Mouse (Mus musculus): ENCODE results near the gene Fads1. TPM values are rescaled to one million over a fixed set of nuclear protein-coding genes. Genes with fewer than 3 reads are reported as not detected.

The Fads1 gene
- polyA plus RNA-seq, 1 experiment = 56.8 TPM

DNA sequence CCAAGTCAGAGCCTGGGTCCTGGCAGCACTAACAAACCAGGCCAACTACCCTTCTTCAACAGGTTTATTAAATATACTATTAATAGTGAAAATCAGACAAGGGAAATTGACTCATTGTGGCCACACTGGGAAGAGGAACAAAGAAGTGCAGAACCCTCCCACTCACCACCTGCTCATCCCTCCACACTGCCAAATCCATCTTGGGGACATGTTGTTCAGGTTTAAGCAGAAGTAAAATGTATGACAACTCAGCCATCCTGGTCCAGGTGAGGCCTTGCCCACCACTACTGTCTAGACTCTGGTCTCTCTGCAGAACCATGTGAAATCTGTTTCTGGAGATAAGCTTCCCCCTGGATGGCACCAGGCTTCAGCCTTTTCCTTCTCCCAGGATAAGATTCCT is 10.8 kb upstream of the Fads1 start:
- Histone ChIP-seq H3K4me1 (ENCODE audit: control insufficient read depth, insufficient read depth, low read length) (no peaks in the 10 kb centered on the region), H3K27ac (ENCODE audit: insufficient read depth, low read length) (no peak overlapping the region), H3K9me3 (replicated peaks; ENCODE audit: control insufficient read depth, insufficient read depth, low read length, poor library complexity, severe bottlenecking) (no peaks in the 10 kb centered on the region), H3K27me3 (ENCODE audit: control insufficient read depth, insufficient read depth, low read length, poor library complexity, severe bottlenecking) (no peaks in the 10 kb centered on the region), H3K9ac (ENCODE audit: low read depth, poor library complexity, severe bottlenecking) (no peak overlapping the region), H3K4me3 (ENCODE audit: low read depth, low read length) (no peak overlapping the region), H3K36me3 (ENCODE audit: control insufficient read depth, insufficient read depth, low read length, poor library complexity, severe bottlenecking) (no peaks in the 10 kb centered on the region)
- TF ChIP-seq EP300 (IDR thresholded peaks at IDR 0.05; ENCODE audit: insufficient read depth, low read depth, low read length) = no peak
- TF ChIP-seq CTCF (IDR thresholded peaks at IDR 0.05; ENCODE audit: low read depth, low read length) = no peak
- TF ChIP-seq POLR2A (IDR thresholded peaks at IDR 0.05; ENCODE audit: insufficient read depth, low read length) = no peak

DNA sequence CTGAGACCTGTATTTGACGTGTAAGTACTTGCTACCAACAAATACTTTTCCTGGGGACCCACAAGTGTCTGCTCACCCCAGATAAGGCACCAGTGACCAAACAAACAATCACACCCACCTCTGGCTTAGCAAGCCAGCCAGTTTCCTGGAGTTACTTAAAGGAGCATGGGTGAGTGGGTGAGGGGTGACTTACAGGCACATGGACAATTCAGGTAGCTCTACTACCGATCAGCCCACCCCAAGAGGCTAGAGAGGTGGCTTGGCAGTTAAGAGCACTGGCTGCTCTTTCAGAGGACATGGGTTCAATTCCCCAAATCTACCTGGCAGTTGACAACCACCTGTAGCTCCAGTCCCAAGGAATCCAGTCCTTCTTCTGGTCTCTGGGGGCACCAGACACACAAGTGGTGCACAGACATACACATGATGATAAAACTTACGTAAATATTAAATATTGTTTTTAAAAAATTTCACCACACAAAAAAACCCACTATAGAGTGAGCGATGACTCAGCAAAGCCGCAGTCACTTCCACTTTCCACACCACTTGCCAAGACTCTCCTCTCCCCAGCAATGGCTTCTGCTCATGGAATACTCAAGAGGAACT is 9.5 kb upstream of the Fads1 start:
- Histone ChIP-seq H3K4me1 (ENCODE audit: control insufficient read depth, insufficient read depth, low read length) (no peaks in the 10 kb centered on the region), H3K27me3 (ENCODE audit: control insufficient read depth, insufficient read depth, low read length, poor library complexity, severe bottlenecking) (no peaks in the 10 kb centered on the region), H3K9ac (ENCODE audit: low read depth, poor library complexity, severe bottlenecking) (no peak overlapping the region), H3K9me3 (replicated peaks; ENCODE audit: control insufficient read depth, insufficient read depth, low read length, poor library complexity, severe bottlenecking) (no peaks in the 10 kb centered on the region), H3K4me3 (ENCODE audit: low read depth, low read length) (no peak overlapping the region), H3K27ac (ENCODE audit: insufficient read depth, low read length) (no peak overlapping the region), H3K36me3 (ENCODE audit: control insufficient read depth, insufficient read depth, low read length, poor library complexity, severe bottlenecking) (no peaks in the 10 kb centered on the region)
- TF ChIP-seq POLR2A (IDR thresholded peaks at IDR 0.05; ENCODE audit: insufficient read depth, low read length) (no peak), CTCF (IDR thresholded peaks at IDR 0.05; ENCODE audit: low read depth, low read length) (no peak), EP300 (IDR thresholded peaks at IDR 0.05; ENCODE audit: insufficient read depth, low read depth, low read length) (no peak)

DNA sequence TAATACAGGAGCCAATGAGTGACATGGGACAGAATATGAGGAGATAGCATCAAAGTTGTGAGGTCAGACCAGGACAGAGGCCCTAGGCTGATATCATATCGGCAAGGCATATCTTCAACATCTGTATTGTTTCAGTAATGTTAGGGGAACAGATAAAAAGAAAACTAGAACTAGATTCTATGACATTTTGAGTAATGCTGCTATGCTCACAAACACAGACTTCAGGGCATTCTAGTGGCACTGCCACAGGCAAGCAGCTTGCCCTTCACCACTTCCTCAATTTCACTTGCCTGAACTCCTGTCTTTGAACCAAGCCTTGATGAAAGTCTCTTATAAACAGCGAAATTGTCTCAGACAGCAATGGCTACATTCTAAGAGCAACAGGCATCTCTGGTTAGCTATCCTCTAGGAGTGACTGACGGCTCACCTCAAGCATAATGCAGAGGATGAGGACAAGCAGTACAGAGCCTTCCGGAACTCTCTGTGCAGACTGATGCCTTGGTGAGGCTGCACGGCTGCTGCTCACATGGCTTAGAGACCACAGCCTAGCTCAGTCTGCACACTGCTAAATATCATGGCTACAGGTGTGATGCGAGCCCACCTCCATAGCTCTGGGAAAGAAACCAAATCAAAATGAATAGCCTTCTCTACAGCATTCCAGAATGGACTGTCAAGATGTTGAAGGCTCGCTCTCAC is 8.7 kb upstream of the Fads1 start:
- Histone ChIP-seq H3K27me3 (ENCODE audit: control insufficient read depth, insufficient read depth, low read length, poor library complexity, severe bottlenecking) (no peaks in the 10 kb centered on the region), H3K36me3 (ENCODE audit: control insufficient read depth, insufficient read depth, low read length, poor library complexity, severe bottlenecking) (no peaks in the 10 kb centered on the region), H3K4me3 (ENCODE audit: low read depth, low read length) (no peak overlapping the region), H3K4me1 (ENCODE audit: control insufficient read depth, insufficient read depth, low read length) (no peaks in the 10 kb centered on the region), H3K9me3 (replicated peaks; ENCODE audit: control insufficient read depth, insufficient read depth, low read length, poor library complexity, severe bottlenecking) (no peaks in the 10 kb centered on the region), H3K27ac (ENCODE audit: insufficient read depth, low read length) (no peak overlapping the region), H3K9ac (ENCODE audit: low read depth, poor library complexity, severe bottlenecking) (no peak overlapping the region)
- TF ChIP-seq CTCF (IDR thresholded peaks at IDR 0.05; ENCODE audit: low read depth, low read length) = no peak

DNA sequence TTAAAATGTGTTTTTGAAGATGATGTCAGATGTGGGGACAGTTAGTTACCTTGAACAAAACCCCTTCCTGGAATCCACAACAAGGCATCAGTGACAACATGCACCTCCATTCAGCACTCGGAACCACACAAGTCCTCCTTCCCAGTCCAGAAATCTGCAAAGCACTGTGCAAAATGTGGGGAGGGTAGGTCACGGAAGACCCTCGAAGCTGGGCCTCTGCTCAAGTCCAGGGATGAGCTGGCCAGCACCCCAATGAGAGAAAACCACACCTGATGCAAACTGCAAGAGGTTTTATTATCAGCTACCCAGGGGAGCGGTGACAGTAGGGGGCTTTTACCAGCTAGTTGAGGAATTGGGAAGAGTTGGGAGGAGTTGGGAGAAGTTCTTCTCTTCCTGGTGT is 7.7 kb upstream of the Fads1 start:
- no peak overlapping the region for H3K27ac ChIP-seq (ENCODE audit: insufficient read depth, low read length)

DNA sequence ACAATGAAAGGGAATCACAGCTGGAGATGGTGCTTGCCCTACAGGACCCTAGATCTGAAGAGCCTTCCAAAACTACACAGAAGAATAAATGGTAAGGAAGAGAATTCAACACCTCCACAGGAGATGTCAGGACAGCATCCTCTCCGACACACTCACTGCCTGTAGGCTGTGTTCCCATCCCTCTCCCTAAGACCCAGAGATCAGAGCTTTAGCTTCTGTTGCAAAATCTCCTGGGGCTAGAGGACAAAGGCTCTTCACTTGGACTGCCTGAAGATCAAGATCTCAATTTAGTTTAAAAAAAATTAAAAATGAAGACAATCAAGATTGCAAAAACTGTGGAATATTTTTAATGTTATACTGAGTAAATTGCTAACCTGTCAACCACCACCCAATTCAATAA is 6.2 kb upstream of the Fads1 start:
- no peaks in the 10 kb centered on the region for H3K36me3 ChIP-seq (ENCODE audit: control insufficient read depth, insufficient read depth, low read length, poor library complexity, severe bottlenecking)
- H3K27me3 ChIP-seq (ENCODE audit: control insufficient read depth, insufficient read depth, low read length, poor library complexity, severe bottlenecking) = no peaks in the 10 kb centered on the region
- no peak overlapping the region for H3K27ac ChIP-seq (ENCODE audit: insufficient read depth, low read length)
- H3K4me3 ChIP-seq (ENCODE audit: low read depth, low read length) = no peak overlapping the region
- no peaks in the 10 kb centered on the region for H3K9me3 ChIP-seq (replicated peaks; ENCODE audit: control insufficient read depth, insufficient read depth, low read length, poor library complexity, severe bottlenecking)
- no peak overlapping the region for H3K9ac ChIP-seq (ENCODE audit: low read depth, poor library complexity, severe bottlenecking)
- no peaks in the 10 kb centered on the region for H3K4me1 ChIP-seq (ENCODE audit: control insufficient read depth, insufficient read depth, low read length)
- no peak for TF ChIP-seq POLR2A (IDR thresholded peaks at IDR 0.05; ENCODE audit: insufficient read depth, low read length)
- TF ChIP-seq EP300 (IDR thresholded peaks at IDR 0.05; ENCODE audit: insufficient read depth, low read depth, low read length) = no peak
- no peak for TF ChIP-seq CTCF (IDR thresholded peaks at IDR 0.05; ENCODE audit: low read depth, low read length)

More for the DNA sequence above, 7.7 kb upstream of the Fads1 start:
- Histone ChIP-seq H3K9ac (ENCODE audit: low read depth, poor library complexity, severe bottlenecking) (no peak overlapping the region), H3K9me3 (replicated peaks; ENCODE audit: control insufficient read depth, insufficient read depth, low read length, poor library complexity, severe bottlenecking) (no peaks in the 10 kb centered on the region), H3K4me1 (ENCODE audit: control insufficient read depth, insufficient read depth, low read length) (no peaks in the 10 kb centered on the region), H3K4me3 (ENCODE audit: low read depth, low read length) (no peak overlapping the region), H3K36me3 (ENCODE audit: control insufficient read depth, insufficient read depth, low read length, poor library complexity, severe bottlenecking) (no peaks in the 10 kb centered on the region), H3K27me3 (ENCODE audit: control insufficient read depth, insufficient read depth, low read length, poor library complexity, severe bottlenecking) (no peaks in the 10 kb centered on the region)
- TF ChIP-seq EP300 (IDR thresholded peaks at IDR 0.05; ENCODE audit: insufficient read depth, low read depth, low read length) = no peak
- TF ChIP-seq POLR2A (IDR thresholded peaks at IDR 0.05; ENCODE audit: insufficient read depth, low read length) = no peak
- TF ChIP-seq CTCF (IDR thresholded peaks at IDR 0.05; ENCODE audit: low read depth, low read length) = no peak

DNA sequence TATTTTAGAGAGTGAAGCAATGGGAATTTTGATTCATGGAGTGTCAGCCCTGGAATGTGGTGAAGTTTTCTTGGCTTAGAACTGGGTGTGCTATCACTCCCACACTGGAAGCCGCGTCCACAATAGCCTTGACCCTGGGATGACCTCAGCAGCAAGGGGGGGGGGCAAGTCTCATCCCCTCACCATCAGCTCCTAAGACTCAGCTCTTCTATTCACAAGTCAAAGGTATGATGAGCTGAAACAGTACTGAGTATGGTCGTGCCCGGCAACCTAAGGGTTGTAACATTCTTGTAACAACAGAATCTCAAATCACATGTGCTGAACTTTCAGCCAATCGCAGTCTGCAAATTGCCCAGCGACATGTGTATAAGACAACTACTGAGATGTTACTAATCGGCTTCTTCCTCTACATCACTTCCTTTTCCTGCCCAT is 5.7 kb upstream of the Fads1 start:
- no peak for TF ChIP-seq POLR2A (IDR thresholded peaks at IDR 0.05; ENCODE audit: insufficient read depth, low read length)
- no peak for TF ChIP-seq CTCF (IDR thresholded peaks at IDR 0.05; ENCODE audit: low read depth, low read length)
- no peak for TF ChIP-seq EP300 (IDR thresholded peaks at IDR 0.05; ENCODE audit: insufficient read depth, low read depth, low read length)
- no peak overlapping the region for H3K27ac ChIP-seq (ENCODE audit: insufficient read depth, low read length)

More for the DNA sequence above, 5.7 kb upstream of the Fads1 start:
- Histone ChIP-seq H3K36me3 (ENCODE audit: control insufficient read depth, insufficient read depth, low read length, poor library complexity, severe bottlenecking) (no peaks in the 10 kb centered on the region), H3K4me1 (ENCODE audit: control insufficient read depth, insufficient read depth, low read length) (no peaks in the 10 kb centered on the region), H3K9ac (ENCODE audit: low read depth, poor library complexity, severe bottlenecking) (no peak overlapping the region), H3K4me3 (ENCODE audit: low read depth, low read length) (no peak overlapping the region), H3K27me3 (ENCODE audit: control insufficient read depth, insufficient read depth, low read length, poor library complexity, severe bottlenecking) (no peaks in the 10 kb centered on the region), H3K9me3 (replicated peaks; ENCODE audit: control insufficient read depth, insufficient read depth, low read length, poor library complexity, severe bottlenecking) (no peaks in the 10 kb centered on the region)

Measured in ES-Bruce4 (cell line).